Mouse (Mus musculus) testis, adult 2 months (tissue): ENCODE measurements around the gene Nkpd1.

Experiments
- CTCF ChIP-seq: fragments of 200-500 bp; IDR thresholded peaks from 2 replicates; pipeline ENCODE4 v1.5.1; 2012; ENCODE audit warnings: low read depth, mild to moderate bottlenecking, inconsistent platforms, low read length, moderate library complexity; ENCODE audit not compliant: control insufficient read depth, insufficient read depth, insufficient replicate concordance
- POLR2A ChIP-seq: fragments of 200-500 bp; IDR thresholded peaks from 2 replicates; pipeline ENCODE4 v1.6.1; 2012; ENCODE audit warnings: low read depth, mild to moderate bottlenecking, inconsistent platforms, low read length, moderate library complexity; ENCODE audit not compliant: control insufficient read depth

DNA sequence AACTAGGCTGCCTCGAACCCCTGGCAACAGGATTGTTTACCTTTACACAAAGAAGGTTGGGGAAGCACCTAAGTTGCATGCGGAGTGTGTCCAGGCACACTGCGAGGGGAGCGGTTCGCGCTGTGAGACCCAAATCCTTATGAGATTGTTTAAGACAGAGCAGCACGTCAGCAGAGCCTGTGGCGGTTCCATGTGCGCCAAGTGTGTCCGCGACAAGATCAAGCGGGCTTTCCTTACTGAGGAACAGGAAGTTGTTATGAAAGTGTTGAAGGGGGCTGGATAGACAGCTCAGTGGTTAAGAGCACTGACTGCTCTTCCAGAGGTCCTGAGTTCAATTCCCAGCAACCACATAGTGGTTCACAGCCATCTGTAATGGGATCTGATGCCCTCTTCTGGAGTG, 49.4 kb upstream of the Nkpd1 start:
- no peak for TF ChIP-seq POLR2A
- no peak for TF ChIP-seq CTCF
